Mouse (Mus musculus): ENCODE results near the gene Ublcp1. TPM values are rescaled to one million over a fixed set of nuclear protein-coding genes. Genes with fewer than 3 reads are reported as not detected.
A peak's percentile ranks its signal among the peaks of the same experiment; 100 is the strongest.
"Not testable (repeated sequence)": the region's sequence is repeated elsewhere in the genome, so short reads cannot be mapped to it uniquely, and the experiment has no call there.

Ublcp1 gene
- total RNA-seq, 1 experiment = 22.2 TPM

- Histone ChIP-seq H3K36me3 (ENCODE audit: control insufficient read depth, insufficient read depth, low read length, poor library complexity, severe bottlenecking) (peaks cover 5% of the 10 kb centered on the region), H3K4me1 (ENCODE audit: control insufficient read depth in 2 of 2, insufficient read depth in 2 of 2, low read length in 2 of 2, poor library complexity in 1 of 2) (peaks cover 2 to 3% of the 10 kb centered on the region in 2 experiments; a peak in 3 of 4 replicates), H3K4me3 (ENCODE audit: insufficient read depth in 1 of 2, low read depth in 1 of 2, low read length in 2 of 2, poor library complexity in 1 of 2, severe bottlenecking in 1 of 2) (no peak overlapping the region), H3K27ac (ENCODE audit: insufficient read depth, low read depth, low read length, poor library complexity, severe bottlenecking) (no peak overlapping the region), H3K9me3 (ENCODE audit: control insufficient read depth, insufficient read depth, low read depth, low read length) (no peaks in the 10 kb centered on the region), H3K9ac (ENCODE audit: insufficient read depth, low read depth, low read length, poor library complexity, severe bottlenecking) (no peak overlapping the region)
- DNase-seq (ENCODE audit: low read depth, low spot score) = no peak
- TF ChIP-seq ZC3H11A (IDR thresholded peaks at IDR 0.05; ENCODE audit: borderline replicate concordance, low read depth, low read length) = no peak
- no peak for TF ChIP-seq ZNF384 (IDR thresholded peaks at IDR 0.05; ENCODE audit: low read depth, low read length)
- TF ChIP-seq HCFC1 (IDR thresholded peaks at IDR 0.05; ENCODE audit: borderline replicate concordance, insufficient read depth, low read length) = no peak
- no peak for TF ChIP-seq MAFK (IDR thresholded peaks at IDR 0.05; ENCODE audit: insufficient read depth, low read depth, low read length)
- TF ChIP-seq CHD2 (IDR thresholded peaks at IDR 0.05; ENCODE audit: low read depth, low read length) = no peak
- in situ Hi-C loops (cut with MboI; ENCODE audit: low sequenced_read_pairs in 2 of 2, unreplicated experiment in 2 of 2) = no loop called here
These were observed 3.3 kb downstream of the Ublcp1 start for GRCm38 (mm10) chr11:44466949-44467442.

- no peaks in the 10 kb centered on the region for H3K4me1 ChIP-seq (ENCODE audit: control insufficient read depth in 2 of 2, insufficient read depth in 2 of 2, low read length in 2 of 2, poor library complexity in 1 of 2)
- no peak for TF ChIP-seq HCFC1 (IDR thresholded peaks at IDR 0.05; ENCODE audit: borderline replicate concordance, insufficient read depth, low read length)
- no peak for TF ChIP-seq ZNF384 (IDR thresholded peaks at IDR 0.05; ENCODE audit: low read depth, low read length)
- no peak for TF ChIP-seq CHD2 (IDR thresholded peaks at IDR 0.05; ENCODE audit: low read depth, low read length)
- no peak for TF ChIP-seq MAFK (IDR thresholded peaks at IDR 0.05; ENCODE audit: insufficient read depth, low read depth, low read length)
- no peak for TF ChIP-seq ZC3H11A (IDR thresholded peaks at IDR 0.05; ENCODE audit: borderline replicate concordance, low read depth, low read length)
- no peak for DNase-seq (ENCODE audit: low read depth, low spot score)
- H3K27ac ChIP-seq (ENCODE audit: insufficient read depth, low read depth, low read length, poor library complexity, severe bottlenecking) = no peak overlapping the region
- in situ Hi-C loops (cut with MboI; ENCODE audit: low sequenced_read_pairs in 2 of 2, unreplicated experiment in 2 of 2) = no loop called here
- peaks cover 12% of the 10 kb centered on the region for H3K36me3 ChIP-seq (ENCODE audit: control insufficient read depth, insufficient read depth, low read length, poor library complexity, severe bottlenecking)
- no peaks in the 10 kb centered on the region for H3K9me3 ChIP-seq (ENCODE audit: control insufficient read depth, insufficient read depth, low read depth, low read length)
- no peak overlapping the region for H3K4me3 ChIP-seq (ENCODE audit: insufficient read depth in 1 of 2, low read depth in 1 of 2, low read length in 2 of 2, poor library complexity in 1 of 2, severe bottlenecking in 1 of 2)
- H3K9ac ChIP-seq (ENCODE audit: insufficient read depth, low read depth, low read length, poor library complexity, severe bottlenecking) = no peak overlapping the region
These were observed 8.8 kb downstream of the Ublcp1 start for GRCm38 (mm10) chr11:44461493-44461892.

DNA sequence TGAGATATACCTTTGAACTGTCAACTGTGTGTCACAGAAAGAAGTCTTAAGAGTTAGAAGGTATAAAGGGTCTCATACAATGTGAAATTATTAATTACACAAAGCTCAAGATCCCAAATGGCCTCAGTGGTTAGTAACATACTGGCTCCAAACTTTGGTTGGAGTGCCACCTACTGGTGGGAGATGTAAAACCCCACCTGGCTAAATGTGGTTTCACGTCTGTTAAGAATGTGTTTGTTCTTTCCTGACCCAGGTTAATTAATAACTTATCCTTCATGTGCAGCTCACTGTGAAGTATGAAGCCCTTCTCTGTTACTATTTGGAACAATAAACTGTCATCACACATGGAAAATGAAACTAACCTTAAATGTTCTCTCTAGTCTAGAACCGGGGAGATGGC, 16.9 kb downstream of the Ublcp1 start:
- no peak overlapping the region for H3K4me3 ChIP-seq (ENCODE audit: insufficient read depth in 1 of 2, low read depth in 1 of 2, low read length in 2 of 2, poor library complexity in 1 of 2, severe bottlenecking in 1 of 2)
- TF ChIP-seq ZC3H11A (IDR thresholded peaks at IDR 0.05; ENCODE audit: borderline replicate concordance, low read depth, low read length) (peak; percentile 38; the same call in 1 of the 2 replicates), MAFK (IDR thresholded peaks at IDR 0.05; ENCODE audit: insufficient read depth, low read depth, low read length) (no peak), HCFC1 (IDR thresholded peaks at IDR 0.05; ENCODE audit: borderline replicate concordance, insufficient read depth, low read length) (no peak), ZNF384 (IDR thresholded peaks at IDR 0.05; ENCODE audit: low read depth, low read length) (no peak), CHD2 (IDR thresholded peaks at IDR 0.05; ENCODE audit: low read depth, low read length) (no peak)
- H3K4me1 ChIP-seq (ENCODE audit: control insufficient read depth in 2 of 2, insufficient read depth in 2 of 2, low read length in 2 of 2, poor library complexity in 1 of 2) = no peaks in the 10 kb centered on the region
- in situ Hi-C loops (cut with MboI; ENCODE audit: low sequenced_read_pairs in 2 of 2, unreplicated experiment in 2 of 2) = no loop called here
- H3K9me3 ChIP-seq (ENCODE audit: control insufficient read depth, insufficient read depth, low read depth, low read length) = no peaks in the 10 kb centered on the region
- no peak overlapping the region for H3K27ac ChIP-seq (ENCODE audit: insufficient read depth, low read depth, low read length, poor library complexity, severe bottlenecking)
- no peak overlapping the region for H3K9ac ChIP-seq (ENCODE audit: insufficient read depth, low read depth, low read length, poor library complexity, severe bottlenecking)
- peaks cover 4% of the 10 kb centered on the region for H3K36me3 ChIP-seq (ENCODE audit: control insufficient read depth, insufficient read depth, low read length, poor library complexity, severe bottlenecking)
- DNase-seq (ENCODE audit: low read depth, low spot score) = peak; percentile 39

- in situ Hi-C loops (cut with MboI; ENCODE audit: low sequenced_read_pairs in 2 of 2, unreplicated experiment in 2 of 2); H3K9ac ChIP-seq (ENCODE audit: insufficient read depth, low read depth, low read length, poor library complexity, severe bottlenecking); H3K4me3 ChIP-seq (ENCODE audit: insufficient read depth in 1 of 2, low read depth in 1 of 2, low read length in 2 of 2, poor library complexity in 1 of 2, severe bottlenecking in 1 of 2); H3K9me3 ChIP-seq (ENCODE audit: control insufficient read depth, insufficient read depth, low read depth, low read length); H3K27ac ChIP-seq (ENCODE audit: insufficient read depth, low read depth, low read length, poor library complexity, severe bottlenecking); DNase-seq (ENCODE audit: low read depth, low spot score); H3K36me3 ChIP-seq (ENCODE audit: control insufficient read depth, insufficient read depth, low read length, poor library complexity, severe bottlenecking); H3K4me1 ChIP-seq (ENCODE audit: control insufficient read depth in 2 of 2, insufficient read depth in 2 of 2, low read length in 2 of 2, poor library complexity in 1 of 2): not testable (repeated sequence)
These were observed 18.3 kb downstream of the Ublcp1 start for GRCm38 (mm10) chr11:44452016-44452415.

DNA sequence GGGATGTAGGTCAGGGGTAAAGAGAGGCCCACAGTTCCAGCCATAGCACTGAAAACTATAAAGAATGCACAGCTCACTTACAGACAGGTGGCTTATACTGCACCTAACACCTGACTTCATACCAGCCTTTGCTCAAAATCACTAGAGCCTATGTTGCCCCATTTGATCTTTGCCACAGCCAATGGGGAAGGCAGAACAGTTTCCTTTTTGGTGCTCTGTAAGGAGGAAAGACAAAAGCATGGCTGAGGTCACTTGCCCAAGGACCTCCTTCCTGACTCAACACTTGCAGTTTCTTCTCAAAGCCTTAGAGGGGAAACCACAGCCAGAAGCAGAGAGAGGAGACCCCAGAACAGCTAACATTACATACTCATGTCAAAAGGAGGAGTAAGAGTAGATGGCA, 19.3 kb downstream of the Ublcp1 start:
- in situ Hi-C loops (cut with MboI; ENCODE audit: low sequenced_read_pairs in 2 of 2, unreplicated experiment in 2 of 2) = no loop called here

More for the DNA sequence above, 19.3 kb downstream of the Ublcp1 start:
- H3K9me3 ChIP-seq (ENCODE audit: control insufficient read depth, insufficient read depth, low read depth, low read length) = no peaks in the 10 kb centered on the region
- H3K36me3 ChIP-seq (ENCODE audit: control insufficient read depth, insufficient read depth, low read length, poor library complexity, severe bottlenecking) = no peaks in the 10 kb centered on the region; the same call in 1 of the 2 replicates
- DNase-seq (ENCODE audit: low read depth, low spot score) = no peak
- TF ChIP-seq MAFK (IDR thresholded peaks at IDR 0.05; ENCODE audit: insufficient read depth, low read depth, low read length) (no peak), CHD2 (IDR thresholded peaks at IDR 0.05; ENCODE audit: low read depth, low read length) (no peak), ZNF384 (IDR thresholded peaks at IDR 0.05; ENCODE audit: low read depth, low read length) (no peak), ZC3H11A (IDR thresholded peaks at IDR 0.05; ENCODE audit: borderline replicate concordance, low read depth, low read length) (no peak), HCFC1 (IDR thresholded peaks at IDR 0.05; ENCODE audit: borderline replicate concordance, insufficient read depth, low read length) (no peak)
- no peak overlapping the region for H3K27ac ChIP-seq (ENCODE audit: insufficient read depth, low read depth, low read length, poor library complexity, severe bottlenecking)
- no peak overlapping the region for H3K4me3 ChIP-seq (ENCODE audit: insufficient read depth in 1 of 2, low read depth in 1 of 2, low read length in 2 of 2, poor library complexity in 1 of 2, severe bottlenecking in 1 of 2)
- no peak overlapping the region for H3K9ac ChIP-seq (ENCODE audit: insufficient read depth, low read depth, low read length, poor library complexity, severe bottlenecking)
- H3K4me1 ChIP-seq (ENCODE audit: control insufficient read depth in 2 of 2, insufficient read depth in 2 of 2, low read length in 2 of 2, poor library complexity in 1 of 2) = no peaks in the 10 kb centered on the region

Data from ES-E14 (cell line).